Mouse (Mus musculus) v-Abl transformed pro-B cells (cell line): ENCODE data around the gene Srebf2.
"Not testable (repeated sequence)": the region's sequence is repeated elsewhere in the genome, so short reads cannot be mapped to it uniquely, and the experiment has no call there.

ENCODE experiments used
- in situ Hi-C, 2 experiments: fragments of 400-800 bp; cut with MboI; formaldehyde crosslinking; loops; one replicate each; pipeline ENCODE4 v1.15.1; 2025; ENCODE audit not compliant: unreplicated experiment in 2 of 2

Srebf2 gene

GRCm38 (mm10) chr15:82146770-82147610 is at the start of gene Srebf2:
Gene Srebf2 (plus strand): TSS chr15:82147181.
- in situ Hi-C loops: no loop called here

- in situ Hi-C loops: loop anchor here (5.0 to 10.0 kb wide), 2 partner anchors 155 to 652 kb away; no protein-coding TSS in a partner anchor
Observed at GRCm38 (mm10) chr15:82106953-82107555, 39.9 kb upstream of the Srebf2 start.

- in situ Hi-C loops: no loop called here
Observed at GRCm38 (mm10) chr15:82120544-82120943, 26.4 kb upstream of the Srebf2 start.

GRCm38 (mm10) chr15:82126690-82127089 is 20.3 kb upstream of the Srebf2 start:
- in situ Hi-C loops: not testable (repeated sequence)

- in situ Hi-C loops: no loop called here
Observed at GRCm38 (mm10) chr15:82127426-82128374, 19.3 kb upstream of the Srebf2 start, which contains the start of gene Ccdc134. Gene Ccdc134 (plus strand): TSS chr15:82127922.

- in situ Hi-C loops: no loop called here
Observed at GRCm38 (mm10) chr15:82128398-82128797, 18.6 kb upstream of the Srebf2 start.

- in situ Hi-C loops: loop anchor here in 1 of 2 experiments (5.0 kb wide), 1 partner anchor 42 kb away; no protein-coding TSS in a partner anchor
Observed at GRCm38 (mm10) chr15:82130599-82130998, 16.4 kb upstream of the Srebf2 start.

- in situ Hi-C loops: loop anchor here in 1 of 2 experiments (5.0 kb wide), 1 partner anchor 97 kb away; no protein-coding TSS in a partner anchor
Observed at GRCm38 (mm10) chr15:82135372-82135771, 11.6 kb upstream of the Srebf2 start.

- in situ Hi-C loops: loop anchor here in 1 of 2 experiments (5.0 kb wide), 1 partner anchor 94 kb away; no protein-coding TSS in a partner anchor
Observed at GRCm38 (mm10) chr15:82138565-82138964, 8.4 kb upstream of the Srebf2 start.

GRCm38 (mm10) chr15:82139196-82139595 is 7.8 kb upstream of the Srebf2 start:
- in situ Hi-C loops: loop anchor here in 1 of 2 experiments (5.0 kb wide), 1 partner anchor 93 kb away; no protein-coding TSS in a partner anchor

- in situ Hi-C loops: loop anchor here in 1 of 2 experiments (5.0 kb wide), 1 partner anchor 87 kb away; no protein-coding TSS in a partner anchor
Observed at GRCm38 (mm10) chr15:82140355-82140754, 6.6 kb upstream of the Srebf2 start.

- in situ Hi-C loops: loop anchor here in 1 of 2 experiments (5.0 kb wide), 1 partner anchor 83 kb away; no protein-coding TSS in a partner anchor
Observed at GRCm38 (mm10) chr15:82144157-82144556, 2.8 kb upstream of the Srebf2 start.

- in situ Hi-C loops: no loop called here
Observed at GRCm38 (mm10) chr15:82145408-82145807, 1.6 kb upstream of the Srebf2 start.

- in situ Hi-C loops: no loop called here
Observed at GRCm38 (mm10) chr15:82145851-82146769, 871 bp upstream of the Srebf2 start.

- in situ Hi-C loops: no loop called here
Observed at GRCm38 (mm10) chr15:82147611-82148111, 680 bp downstream of the Srebf2 start.

- in situ Hi-C loops: no loop called here
Observed at GRCm38 (mm10) chr15:82148510-82148911, 1.5 kb downstream of the Srebf2 start.

GRCm38 (mm10) chr15:82150042-82150441 is 3.1 kb downstream of the Srebf2 start:
- in situ Hi-C loops: no loop called here

- in situ Hi-C loops: no loop called here
Observed at GRCm38 (mm10) chr15:82151176-82151575, 4.2 kb downstream of the Srebf2 start.

GRCm38 (mm10) chr15:82152022-82152421 is 5.0 kb downstream of the Srebf2 start:
- in situ Hi-C loops: no loop called here
